Mouse (Mus musculus) embryo, embryonic 11 days (tissue): ENCODE measurements around the gene Ppat.
A peak's percentile ranks its signal among the peaks of the same experiment; 100 is the strongest.
"Not testable (repeated sequence)": the region's sequence is repeated elsewhere in the genome, so short reads cannot be mapped to it uniquely, and the experiment has no call there.

ENCODE experiments used
- DNase-seq: peaks from one replicate; pipeline ENCODE4 v3.0.0-alpha.2; 2015

Ppat gene

DNA sequence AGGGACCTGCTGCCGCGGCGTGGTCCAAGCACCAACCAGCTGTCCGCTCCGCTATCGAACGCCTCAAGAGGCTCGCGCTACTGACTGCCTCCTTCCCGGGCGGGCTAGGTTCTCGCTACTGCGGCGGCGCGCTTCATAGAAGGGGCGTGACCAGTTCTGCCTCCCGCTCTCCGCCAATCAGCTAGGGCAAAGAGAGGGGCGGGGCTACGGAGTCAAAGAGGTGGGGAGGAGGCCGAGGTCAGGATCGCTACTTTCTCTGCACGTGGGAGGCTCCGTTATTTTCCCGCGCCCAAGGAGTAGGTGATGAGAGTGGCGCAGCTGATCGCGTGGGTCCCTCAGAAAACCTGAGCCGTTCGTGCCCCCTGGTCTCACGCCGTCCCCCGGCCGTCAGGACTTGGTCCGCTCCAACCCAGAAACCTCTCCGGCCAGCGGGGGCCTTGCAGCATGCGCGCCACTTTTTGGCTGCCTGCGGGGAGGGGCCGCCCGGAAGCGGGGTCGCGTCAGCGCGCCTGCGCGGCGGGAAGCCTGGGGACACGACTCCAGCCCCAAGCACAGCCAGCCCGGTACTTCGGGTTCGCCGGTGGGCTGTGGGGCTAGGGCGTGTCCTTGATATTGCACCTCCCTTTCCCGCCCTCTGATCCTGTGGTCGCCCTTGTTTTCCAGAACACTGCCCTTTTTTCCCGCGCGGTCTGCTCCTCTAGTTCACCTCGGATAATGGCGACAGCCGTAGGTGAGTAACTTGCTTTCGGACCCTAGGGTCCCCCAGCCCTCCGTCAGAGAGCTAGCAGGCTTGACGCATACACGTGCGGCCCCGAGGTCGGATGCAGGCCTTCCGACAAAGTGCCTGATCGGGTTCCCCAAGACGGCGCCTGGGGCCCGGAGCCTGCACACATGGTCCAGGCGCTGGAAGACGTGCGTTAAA is at the start of gene Ppat, which contains the start of gene Paics:
Gene Ppat, minus strand, starts transcription at position 473 of the 922 bp plus-strand sequence.
Gene Paics, plus strand, starts transcription at position 202 of the 922 bp plus-strand sequence.
- peak; percentile 99 for DNase-seq

GRCm38 (mm10) chr5:76998416-76998815 is 47.0 kb upstream of the Ppat start:
- DNase-seq, result peak; percentile 65

DNA sequence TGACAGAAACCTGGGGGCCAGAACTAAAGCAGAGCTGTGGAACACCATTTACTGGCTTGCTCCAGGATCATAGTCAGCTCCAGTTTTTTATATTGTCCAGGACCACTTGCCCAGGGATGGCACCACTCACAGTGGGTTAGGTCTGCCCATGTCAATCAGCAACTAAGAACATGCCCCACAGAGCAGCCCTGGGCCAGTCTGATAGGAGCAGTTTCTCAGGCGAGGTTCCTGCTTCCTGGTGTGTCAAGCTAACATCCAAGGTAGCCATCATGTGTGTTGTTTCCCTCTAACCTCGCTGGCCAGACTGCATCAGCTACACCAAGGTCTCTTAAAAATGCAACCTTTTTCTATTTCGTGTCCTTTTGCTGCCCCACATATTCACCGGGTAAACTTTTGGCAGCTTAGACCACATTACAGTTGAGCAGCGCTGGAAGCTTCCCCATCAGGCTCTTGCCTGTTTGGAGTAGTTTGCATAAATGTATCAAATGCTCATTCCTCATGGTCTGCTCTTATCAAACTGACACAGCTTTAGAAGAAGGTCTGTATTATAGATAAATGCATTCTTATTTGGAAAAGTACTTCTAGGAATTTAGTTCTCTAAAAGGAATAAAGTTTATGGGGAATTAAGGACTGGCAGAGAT is 41.9 kb upstream of the Ppat start:
- DNase-seq, result no peak

- no peak for DNase-seq
These were observed 39.4 kb upstream of the Ppat start for GRCm38 (mm10) chr5:76990789-76991188.

DNA sequence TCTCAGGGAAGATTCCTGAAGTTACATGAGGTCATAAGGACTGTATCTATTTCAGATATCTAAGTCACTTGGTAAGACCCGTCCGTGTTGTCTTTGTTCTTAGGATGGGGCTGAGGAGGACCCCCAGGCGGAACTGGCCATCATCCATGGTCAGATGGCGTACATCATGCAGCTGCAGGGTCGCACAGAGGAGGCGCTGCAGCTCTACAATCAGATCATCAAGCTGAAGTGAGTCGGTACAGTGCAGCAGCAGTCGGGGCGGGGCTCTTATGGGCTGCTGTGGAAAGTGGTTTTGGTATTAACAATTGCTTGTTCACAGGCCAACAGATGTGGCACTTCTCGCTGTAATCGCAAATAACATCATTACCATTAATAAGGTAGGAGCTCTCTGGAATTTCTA is 32.6 kb upstream of the Ppat start:
- no peak for DNase-seq

DNA sequence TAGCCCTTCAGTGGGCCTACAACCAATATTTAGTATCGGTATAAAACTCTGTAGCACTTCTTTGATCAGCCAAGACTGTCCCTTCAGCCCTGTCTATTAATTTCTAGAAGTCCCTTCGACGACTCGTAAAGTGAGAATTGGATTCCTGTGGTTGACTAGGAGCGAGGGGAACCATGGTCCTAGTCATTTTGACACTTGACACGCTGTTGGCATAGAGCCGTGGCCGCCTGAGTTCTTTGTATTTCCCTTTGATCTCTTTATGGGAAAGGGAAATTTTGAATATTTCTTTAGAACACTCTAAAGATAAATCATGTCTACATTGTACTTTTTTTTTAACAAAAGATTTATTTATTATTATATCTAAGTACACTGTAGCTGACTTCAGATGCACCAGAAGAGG is 24.4 kb upstream of the Ppat start:
- DNase-seq, result no peak

DNA sequence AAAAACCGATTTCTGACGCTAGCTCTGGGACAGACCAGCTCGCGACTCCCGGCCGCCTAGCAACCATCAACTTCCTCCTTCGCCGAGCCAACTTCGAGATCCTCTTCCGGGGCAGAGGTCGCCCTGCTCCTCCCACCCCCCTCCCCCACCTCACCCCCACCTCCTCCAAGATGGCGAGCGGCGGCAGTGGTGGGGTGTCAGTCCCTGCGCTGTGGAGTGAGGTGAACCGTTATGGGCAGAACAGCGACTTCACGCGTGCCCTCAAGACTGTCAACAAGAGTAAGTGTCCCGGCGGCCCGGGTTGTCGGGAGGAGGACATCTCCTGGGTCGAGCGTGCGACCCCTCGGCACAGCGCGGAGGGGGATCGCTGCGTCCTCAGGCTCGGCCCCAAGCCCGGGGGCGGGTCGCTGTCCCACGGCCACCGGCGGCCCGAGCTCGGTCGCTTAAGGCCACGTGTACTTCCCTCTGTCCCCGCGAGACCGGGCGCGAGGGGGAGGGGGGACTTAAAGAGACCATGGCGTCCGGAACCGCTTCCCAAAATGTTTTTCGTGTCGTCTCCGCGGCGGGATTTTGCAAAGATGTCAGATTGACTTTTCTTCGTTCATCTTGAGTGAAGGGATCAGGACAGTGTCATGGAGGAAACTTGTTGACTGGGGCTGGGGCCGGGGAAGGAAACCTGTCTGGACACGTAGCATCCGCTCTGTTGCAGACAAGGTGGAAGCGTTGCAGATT is 23.3 kb upstream of the Ppat start, which contains the start of gene Srp72:
Gene Srp72, plus strand, starts transcription at position 130 of the 732 bp plus-strand sequence.
- peak; percentile 92 for DNase-seq

DNA sequence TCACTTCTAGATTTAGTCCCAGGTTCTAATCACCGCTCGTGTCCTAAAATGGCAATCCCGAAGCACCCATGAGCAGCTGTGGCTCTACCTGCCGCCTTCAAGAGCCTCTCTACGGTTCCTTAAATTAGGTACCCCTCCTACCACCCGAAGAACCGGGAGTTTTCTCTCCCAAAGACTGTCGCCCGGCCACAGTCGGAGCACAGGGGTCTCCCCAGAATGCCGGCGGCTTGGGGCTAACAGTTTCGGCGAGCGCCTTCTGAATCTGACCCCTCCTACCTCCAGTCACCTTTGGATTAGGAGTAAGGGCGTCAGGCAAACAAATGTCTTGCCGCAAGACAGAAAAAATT is 22.8 kb upstream of the Ppat start:
- DNase-seq, result no peak

DNA sequence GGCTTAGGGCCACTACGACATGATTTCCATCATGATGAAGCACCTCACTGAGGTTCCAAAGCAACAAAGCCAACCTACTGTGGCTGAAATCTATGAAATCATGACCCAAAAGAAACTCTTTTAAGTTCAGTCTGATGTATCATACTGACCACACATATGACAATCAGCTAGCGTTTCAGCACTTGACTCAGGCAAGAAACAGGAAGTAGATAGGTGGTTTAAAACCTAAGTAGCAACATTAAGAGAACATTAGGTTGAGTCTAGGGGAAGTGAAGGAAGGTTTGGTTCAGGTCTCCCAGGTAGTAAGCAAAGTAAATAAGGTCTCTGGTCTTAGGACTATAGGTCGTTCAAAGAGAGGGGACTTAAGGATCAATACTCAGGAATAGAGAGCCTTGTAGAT is 22.1 kb upstream of the Ppat start:
- no peak for DNase-seq

DNA sequence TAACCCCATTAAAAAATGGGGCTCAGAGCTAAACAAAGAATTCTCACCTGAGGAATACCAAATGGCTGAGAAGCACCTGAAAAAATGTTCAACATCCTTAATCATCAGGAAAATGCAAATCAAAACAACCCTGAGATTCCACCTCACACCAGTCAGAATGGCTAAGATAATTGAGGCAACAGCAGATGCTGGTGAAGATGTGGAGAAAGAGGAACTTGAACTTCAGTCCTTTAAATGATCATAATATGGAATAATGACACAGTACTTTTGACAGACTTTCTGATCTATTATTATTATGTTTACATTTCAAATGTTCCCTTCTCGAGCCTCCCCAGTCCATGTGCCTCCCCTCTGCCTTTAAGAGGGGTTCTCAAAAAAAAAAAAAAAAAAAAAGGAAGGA is 19.7 kb upstream of the Ppat start:
- not testable (repeated sequence) for DNase-seq

- DNase-seq, result no peak
These were observed 17.9 kb upstream of the Ppat start for GRCm38 (mm10) chr5:76969250-76969649.

GRCm38 (mm10) chr5:76964651-76965050 is 13.3 kb upstream of the Ppat start:
- DNase-seq, result no peak

GRCm38 (mm10) chr5:76962545-76962944 is 11.2 kb upstream of the Ppat start:
- DNase-seq, result no peak

- DNase-seq, result no peak
These were observed 8.2 kb upstream of the Ppat start for GRCm38 (mm10) chr5:76959587-76959986.

DNA sequence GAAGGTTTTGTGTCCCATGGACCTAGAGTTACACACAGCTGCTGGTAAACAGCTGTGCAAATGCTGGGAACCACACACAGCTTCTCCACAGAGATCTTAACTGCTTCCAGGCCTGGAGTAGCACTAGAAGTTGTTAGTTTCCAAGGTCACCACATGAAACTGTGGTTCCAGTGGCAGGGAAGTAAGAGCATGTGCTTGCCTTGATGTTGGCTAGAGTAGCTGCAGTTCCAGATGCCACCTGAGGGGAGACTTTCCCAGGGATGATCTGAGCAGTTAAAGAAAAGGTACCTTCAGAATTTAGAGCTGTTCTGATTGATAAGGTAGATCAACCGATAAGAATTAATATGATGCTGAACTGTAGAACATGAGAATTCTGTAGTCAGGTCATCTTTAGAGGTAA is 6.6 kb upstream of the Ppat start:
- no peak for DNase-seq

DNA sequence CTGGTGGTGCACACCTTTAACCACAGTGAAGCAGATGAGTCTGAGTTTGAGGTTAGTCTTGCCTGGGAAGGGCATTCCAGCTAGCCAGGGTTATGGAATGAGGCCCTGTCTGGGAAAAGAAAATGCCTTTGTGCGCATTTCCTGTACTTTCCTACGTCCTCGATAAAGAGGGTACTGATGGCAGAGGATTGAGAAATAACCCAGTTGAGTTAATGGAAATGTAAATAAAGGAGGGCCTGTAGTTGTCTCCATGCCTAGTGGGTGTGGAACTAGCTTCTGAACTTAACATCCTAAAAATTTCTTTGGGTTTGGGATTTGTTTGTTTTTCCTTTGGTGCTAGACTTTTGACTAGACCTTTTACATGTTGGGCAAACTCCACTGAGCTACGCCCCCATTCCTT is 4.1 kb upstream of the Ppat start:
- no peak for DNase-seq

- DNase-seq, result no peak
These were observed 3.0 kb upstream of the Ppat start for GRCm38 (mm10) chr5:76954271-76954900.

GRCm38 (mm10) chr5:76953794-76954193 is 2.4 kb upstream of the Ppat start:
- DNase-seq, result no peak

- peak; percentile 36 for DNase-seq
These were observed 998 bp upstream of the Ppat start for GRCm38 (mm10) chr5:76952112-76953040.

- DNase-seq, result peak; percentile 58
These were observed 854 bp downstream of the Ppat start for GRCm38 (mm10) chr5:76950343-76951105.

GRCm38 (mm10) chr5:76947758-76948157 is 3.6 kb downstream of the Ppat start:
- DNase-seq, result no peak
